Mouse (Mus musculus): ENCODE measurements around the gene Cux1.

The Cux1 gene

GRCm38 (mm10) chr5:136566812-136567175, 496 bp downstream of the Cux1 start:
- no peak for DNase-seq

DNA sequence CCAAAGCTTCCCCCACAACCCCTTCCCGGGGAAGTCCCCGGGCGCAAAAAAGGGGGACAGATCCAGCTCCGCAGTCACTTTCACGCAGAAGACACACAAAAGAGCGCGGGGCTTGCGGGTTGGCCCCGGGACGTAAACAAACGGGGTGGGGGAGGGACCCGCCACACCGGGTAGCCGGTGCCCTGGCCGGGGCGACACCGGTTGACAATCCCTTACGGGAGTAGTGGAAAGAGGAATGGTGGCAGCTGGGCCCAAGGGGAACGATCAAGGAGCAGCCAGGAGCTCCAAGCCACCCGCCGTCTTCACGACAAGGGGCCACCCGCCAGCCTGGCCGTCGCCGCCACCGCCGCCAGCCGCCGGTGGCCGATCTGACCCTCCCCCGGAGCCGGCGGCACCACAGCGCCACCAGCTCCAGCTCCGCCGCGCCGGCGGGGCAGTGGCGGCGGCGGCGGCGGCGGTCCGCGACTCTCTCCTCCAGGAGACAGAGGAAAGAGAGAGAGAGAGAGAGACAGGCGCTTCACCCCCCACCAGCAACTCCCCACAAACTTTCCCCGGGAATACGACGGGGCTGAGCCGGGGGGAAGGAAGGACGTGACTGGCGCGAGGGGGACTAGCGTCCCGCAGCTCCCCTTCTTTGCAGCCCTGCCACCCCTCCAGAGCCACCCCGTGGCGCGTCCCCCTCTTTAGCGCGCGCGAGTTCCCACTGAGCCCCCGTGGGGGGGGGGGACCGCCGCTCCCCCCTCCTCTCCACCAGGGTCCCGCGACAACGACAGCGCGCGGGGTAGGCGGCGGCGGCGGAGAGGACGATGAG, 1.1 kb downstream of the Cux1 start:
- peak; percentile 61 for DNase-seq

- DNase-seq = peak; percentile 28
Observed at GRCm38 (mm10) chr5:136565311-136565811, 1.9 kb downstream of the Cux1 start.

- DNase-seq = no peak
Observed at GRCm38 (mm10) chr5:136564613-136565299, 2.5 kb downstream of the Cux1 start.

DNA sequence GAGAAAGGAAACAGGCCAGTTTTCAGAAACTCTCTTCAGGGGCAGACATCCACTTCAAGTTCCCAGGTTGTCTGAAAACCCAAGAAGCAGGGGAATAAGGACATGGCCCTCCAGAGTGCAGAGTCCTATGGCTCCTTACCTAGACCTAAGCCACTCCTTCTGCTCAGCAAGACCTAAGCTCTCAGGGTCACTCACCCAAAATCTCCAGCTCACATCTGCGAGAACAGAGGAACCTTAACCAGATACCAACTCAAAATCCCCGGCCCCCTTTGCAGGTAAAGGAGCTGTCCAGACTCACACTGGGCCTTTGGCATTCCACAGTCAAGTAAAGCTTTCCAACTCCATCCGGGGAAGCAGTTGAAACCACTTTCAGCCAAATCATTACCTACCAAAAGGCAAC, 3.3 kb downstream of the Cux1 start:
- no peak for DNase-seq

DNA sequence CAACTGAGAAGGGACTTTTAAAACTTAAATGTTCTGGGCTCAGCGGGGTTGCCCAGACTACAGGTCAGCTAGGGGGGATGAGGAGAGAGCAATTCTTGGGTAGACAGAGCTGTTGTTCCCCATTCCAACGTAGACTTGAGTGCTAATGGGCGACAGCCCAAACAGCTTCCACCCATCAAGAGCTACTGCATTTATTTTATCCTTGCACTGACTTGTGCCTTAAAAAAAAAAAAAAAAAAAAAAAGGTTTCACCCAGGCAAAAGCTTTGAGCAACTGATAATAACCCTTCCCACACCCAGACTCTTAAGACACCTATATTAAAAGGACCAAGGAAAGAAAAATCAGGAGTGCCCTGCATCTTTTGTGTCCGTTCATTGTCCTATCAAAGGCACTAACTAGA, 4.2 kb downstream of the Cux1 start:
- DNase-seq = no peak

DNA sequence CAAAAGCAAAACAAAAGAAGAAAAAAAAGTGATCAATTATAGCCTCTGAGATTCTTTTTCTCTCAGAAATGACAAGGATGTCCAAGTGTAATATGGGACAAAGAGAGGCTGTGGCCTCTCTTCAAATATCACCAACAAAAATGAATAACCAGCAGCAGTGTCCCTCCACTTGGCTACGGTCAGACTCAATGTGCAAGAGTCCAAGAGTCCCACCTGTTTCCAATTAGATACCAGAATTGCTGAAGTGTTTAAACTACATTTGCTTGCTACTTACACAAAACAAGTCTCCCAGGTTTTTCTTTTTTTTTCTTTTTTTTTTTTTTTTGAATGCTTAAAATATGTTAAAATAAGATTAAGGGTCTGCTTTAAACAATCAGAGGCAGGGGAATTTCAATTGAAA, 5.1 kb downstream of the Cux1 start:
- no peak for DNase-seq

- no peak for DNase-seq
Observed at GRCm38 (mm10) chr5:136561641-136562040, 5.6 kb downstream of the Cux1 start.

GRCm38 (mm10) chr5:136560656-136561055, 6.6 kb downstream of the Cux1 start:
- no peak for DNase-seq

- no peak for DNase-seq
Observed at GRCm38 (mm10) chr5:136557446-136557845, 9.8 kb downstream of the Cux1 start.

DNA sequence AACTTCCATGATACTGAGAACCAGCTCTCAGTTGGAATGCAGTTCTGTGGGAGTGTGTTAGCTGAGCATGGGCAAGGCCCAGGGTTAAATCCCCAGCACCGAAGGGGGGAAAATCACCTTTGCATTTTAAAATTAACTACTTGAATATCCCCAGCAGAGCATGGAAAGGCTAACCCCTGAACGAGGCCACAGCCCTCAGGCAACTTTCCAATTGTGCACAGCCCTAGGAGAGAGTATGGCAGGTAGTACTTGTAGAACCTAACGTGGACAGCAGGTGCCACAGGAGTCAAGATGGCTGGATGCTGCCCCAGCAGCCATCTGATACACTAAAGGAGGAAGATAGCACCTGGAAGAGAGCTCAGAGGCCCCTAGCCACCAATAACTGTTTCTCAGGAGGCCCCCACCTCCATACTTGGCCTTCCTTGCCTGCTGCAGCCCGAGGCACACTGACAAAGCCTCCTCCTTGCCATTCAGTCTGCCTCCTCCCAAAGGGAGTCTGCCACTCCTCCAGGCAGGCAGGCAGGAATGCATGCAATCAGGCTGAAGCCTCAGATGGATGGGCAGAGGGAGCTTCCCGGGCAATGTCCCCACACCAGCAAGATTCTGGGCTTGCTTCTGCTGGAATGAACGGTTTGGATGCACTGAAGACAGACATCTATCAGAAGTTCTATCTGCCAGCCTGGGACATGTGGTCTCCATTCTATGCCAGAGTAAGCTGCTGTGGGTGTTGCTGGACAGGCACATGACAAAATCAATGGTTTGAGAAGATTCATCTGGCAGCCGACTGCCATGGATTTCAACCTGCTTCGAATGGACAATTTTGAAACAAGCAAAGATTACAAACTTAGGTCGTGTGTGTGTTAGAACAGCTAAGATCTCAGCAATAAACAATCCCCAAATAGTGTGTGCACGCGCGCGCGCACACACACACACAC, 10.7 kb downstream of the Cux1 start:
- DNase-seq = no peak

GRCm38 (mm10) chr5:136555703-136556102, 11.6 kb downstream of the Cux1 start:
- peak; percentile 38 for DNase-seq

DNA sequence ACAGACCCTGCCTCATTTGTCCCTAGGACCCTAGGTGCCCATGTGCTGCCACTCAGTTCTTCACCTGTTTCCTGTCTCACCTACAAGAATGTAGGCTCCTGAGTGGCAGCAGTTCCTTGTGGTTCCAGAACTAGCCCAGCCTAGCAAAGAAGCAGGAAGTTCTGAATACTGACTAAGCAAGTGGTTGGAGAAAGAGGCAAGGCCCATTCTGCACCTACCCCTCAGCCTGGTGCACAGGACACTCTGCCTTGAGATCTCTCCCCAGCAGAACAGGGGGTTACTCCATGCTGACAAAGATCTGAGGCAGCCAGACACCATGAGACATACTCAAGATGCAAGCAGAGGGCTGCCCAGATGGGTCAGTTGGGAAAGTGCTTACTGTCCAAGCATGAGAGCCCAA, 14.5 kb downstream of the Cux1 start:
- DNase-seq = no peak

GRCm38 (mm10) chr5:136552093-136552492, 15.2 kb downstream of the Cux1 start:
- DNase-seq = no peak

- no peak for DNase-seq
Observed at GRCm38 (mm10) chr5:136551571-136551970, 15.7 kb downstream of the Cux1 start.

GRCm38 (mm10) chr5:136550726-136551125, 16.6 kb downstream of the Cux1 start:
- DNase-seq = no peak

- DNase-seq = no peak
Observed at GRCm38 (mm10) chr5:136548776-136549175, 18.5 kb downstream of the Cux1 start.

- DNase-seq = no peak
Observed at GRCm38 (mm10) chr5:136545061-136545460, 22.2 kb downstream of the Cux1 start.

DNA sequence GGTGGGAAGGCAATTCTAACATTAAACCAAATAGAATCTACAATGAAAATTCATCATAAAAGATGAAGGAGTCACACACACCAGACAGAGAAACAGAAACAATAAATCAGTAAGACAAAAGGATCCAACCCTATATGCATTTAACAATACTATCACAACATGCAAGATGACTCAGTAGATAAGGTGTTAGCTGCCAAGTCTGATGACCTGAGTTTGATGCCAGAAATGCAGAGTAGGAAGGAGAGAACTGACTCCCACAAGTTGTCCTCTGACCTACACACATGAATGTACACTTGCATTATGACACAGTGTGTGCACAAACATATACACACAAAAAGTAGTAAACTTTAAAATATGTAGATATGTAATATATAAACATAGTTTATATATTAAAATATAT, 24.1 kb downstream of the Cux1 start:
- no peak for DNase-seq

- DNase-seq = peak; percentile 60
Observed at GRCm38 (mm10) chr5:136540952-136541351, 26.3 kb downstream of the Cux1 start.

GRCm38 (mm10) chr5:136540055-136540838, 27.0 kb downstream of the Cux1 start:
- DNase-seq = no peak

DNA sequence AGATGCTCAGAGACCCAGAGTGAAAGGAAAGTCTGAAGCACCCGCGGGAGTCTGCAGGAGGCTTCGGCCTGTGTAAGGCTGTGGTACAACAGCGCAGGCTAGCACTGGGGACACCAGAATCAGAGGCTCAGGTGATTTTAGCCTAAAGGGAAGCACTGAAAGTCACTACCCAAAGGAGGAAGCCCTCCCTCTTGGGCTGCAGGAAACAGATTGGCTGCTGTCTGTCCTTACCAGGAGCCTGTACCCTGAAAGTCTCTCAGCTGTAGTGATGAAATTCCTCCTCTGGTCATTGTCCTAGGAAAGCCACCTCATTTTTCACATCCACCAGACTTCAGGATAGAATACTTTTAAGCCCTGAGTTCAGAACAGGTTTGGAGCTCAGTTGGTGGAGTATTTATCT, 30.5 kb downstream of the Cux1 start:
- DNase-seq = no peak
